Mouse (Mus musculus) ES-E14 (cell line): ENCODE data around the gene Lcn4. TPM values are rescaled to one million over a fixed set of nuclear protein-coding genes. Genes with fewer than 3 reads are reported as not detected.

Source experiments
- DNase-seq: peaks from one replicate; pipeline ENCODE4 v3.0.0-alpha.2; 2013; ENCODE audit warnings: low read depth, low spot score
- H3K27ac ChIP-seq: 2 replicates; pipeline ENCODE4 v1.5.1; 2012; ENCODE audit warnings: low read depth, mild to moderate bottlenecking, low read length, moderate library complexity, mixed read lengths; ENCODE audit not compliant: poor library complexity, insufficient read depth, severe bottlenecking
- H3K36me3 ChIP-seq: 2 replicates; pipeline ENCODE4 v1.6.1; 2012; ENCODE audit warnings: mild to moderate bottlenecking, low read length, moderate library complexity, mixed read lengths; ENCODE audit not compliant: control insufficient read depth, poor library complexity, insufficient read depth, severe bottlenecking
- H3K4me1 ChIP-seq, 2 experiments: fragments of 150-350 bp in 1 of 2; sonication (generic) in 1 of 2; 2 replicates each; pipeline ENCODE4 v1.6.1; 2012; ENCODE audit warnings: low read length in 2 of 2, mild to moderate bottlenecking in 1 of 2, mixed read lengths in 1 of 2; ENCODE audit not compliant: control insufficient read depth in 2 of 2, insufficient read depth in 2 of 2, poor library complexity in 1 of 2
- H3K4me3 ChIP-seq, 2 experiments: fragments of 150-350 bp in 1 of 2; sonication (generic) in 1 of 2; 2 replicates each; pipeline ENCODE4 v1.5.1; 2012; ENCODE audit warnings: low read length in 2 of 2, low read depth in 1 of 2, mild to moderate bottlenecking in 1 of 2, mixed read lengths in 1 of 2; ENCODE audit not compliant: insufficient read depth in 1 of 2, poor library complexity in 1 of 2, severe bottlenecking in 1 of 2
- H3K9ac ChIP-seq: 2 replicates; pipeline ENCODE4 v1.6.1; 2012; ENCODE audit warnings: low read depth, mild to moderate bottlenecking, low read length, mixed read lengths; ENCODE audit not compliant: poor library complexity, insufficient read depth, severe bottlenecking
- H3K9me3 ChIP-seq: fragments of 150-350 bp; sonication (generic); 2 replicates; pipeline ENCODE4 v1.6.1; 2012; ENCODE audit warnings: low read depth, mild to moderate bottlenecking, low read length; ENCODE audit not compliant: control insufficient read depth, insufficient read depth
- CHD2 ChIP-seq: IDR thresholded peaks from 2 replicates; pipeline ENCODE4 v1.6.1; 2014; ENCODE audit warnings: mild to moderate bottlenecking, low read depth, low read length, inconsistent platforms
- HCFC1 ChIP-seq: IDR thresholded peaks from 2 replicates; pipeline ENCODE4 v1.6.1; 2012; ENCODE audit warnings: low read length, inconsistent platforms, borderline replicate concordance; ENCODE audit not compliant: insufficient read depth
- MAFK ChIP-seq: IDR thresholded peaks from 2 replicates; pipeline ENCODE4 v1.6.1; 2014; ENCODE audit warnings: mild to moderate bottlenecking, low read depth, low read length, inconsistent platforms; ENCODE audit not compliant: insufficient read depth
- ZC3H11A ChIP-seq: IDR thresholded peaks from 2 replicates; pipeline ENCODE4 v1.6.1; 2012; ENCODE audit warnings: low read depth, mild to moderate bottlenecking, inconsistent platforms, low read length, borderline replicate concordance
- ZNF384 ChIP-seq: IDR thresholded peaks from 2 replicates; pipeline ENCODE4 v1.6.1; 2012; ENCODE audit warnings: low read depth, low read length, inconsistent platforms
- in situ Hi-C, 2 experiments: fragments of 600-800 bp; cut with MboI; formaldehyde crosslinking; loops; one replicate each; pipeline ENCODE4 v1.15.1; 2025; ENCODE audit warnings: low sequenced_read_pairs in 2 of 2, inconsistent platforms in 1 of 2; ENCODE audit not compliant: unreplicated experiment in 2 of 2
- total RNA-seq: library from RNA; depleted of rRNA; stranded (reverse); fragments of 300-350 nt; gene quantifications from 2 replicates; pipeline ENCODE4 v1.2.3, GENCODE M21; 2012

Gene Lcn4
- total RNA-seq, 1 experiment = not detected

DNA sequence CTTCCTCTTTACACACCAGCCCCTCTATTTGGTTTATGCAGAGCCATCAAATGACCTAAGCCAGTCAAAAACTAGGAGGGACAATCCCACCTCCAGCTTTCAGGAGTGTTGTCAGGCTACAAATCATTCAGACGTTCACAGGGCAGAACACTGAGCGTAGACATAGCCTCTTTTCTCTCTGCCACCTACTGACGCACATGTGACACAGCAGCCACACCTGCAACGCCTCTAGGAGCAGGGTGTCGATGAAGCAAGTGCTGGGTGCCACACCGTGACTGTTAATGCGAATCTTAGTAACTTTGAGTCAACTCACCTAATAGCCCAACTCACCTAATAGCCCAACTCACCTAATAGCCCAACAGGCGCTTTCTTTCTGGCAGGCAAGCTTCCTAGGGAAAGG is 32.0 kb downstream of the Lcn4 start:
- in situ Hi-C loops = no loop called here
- Histone ChIP-seq H3K9ac (peak overlapping the region; percentile 99), H3K9me3 (no peaks in the 10 kb centered on the region), H3K27ac (peak overlapping the region; percentile 73; the same call in 1 of the 2 replicates), H3K36me3 (peaks cover 47% of the 10 kb centered on the region), H3K4me3 (peak overlapping the region; percentile 86 to 89), H3K4me1 (peaks cover 1 to 18% of the 10 kb centered on the region in 2 experiments; a peak in 1 of 4 replicates)
- TF ChIP-seq MAFK (no peak), HCFC1 (no peak; the same call in 1 of the 2 replicates), ZNF384 (no peak), CHD2 (no peak), ZC3H11A (no peak)
- no peak for DNase-seq

DNA sequence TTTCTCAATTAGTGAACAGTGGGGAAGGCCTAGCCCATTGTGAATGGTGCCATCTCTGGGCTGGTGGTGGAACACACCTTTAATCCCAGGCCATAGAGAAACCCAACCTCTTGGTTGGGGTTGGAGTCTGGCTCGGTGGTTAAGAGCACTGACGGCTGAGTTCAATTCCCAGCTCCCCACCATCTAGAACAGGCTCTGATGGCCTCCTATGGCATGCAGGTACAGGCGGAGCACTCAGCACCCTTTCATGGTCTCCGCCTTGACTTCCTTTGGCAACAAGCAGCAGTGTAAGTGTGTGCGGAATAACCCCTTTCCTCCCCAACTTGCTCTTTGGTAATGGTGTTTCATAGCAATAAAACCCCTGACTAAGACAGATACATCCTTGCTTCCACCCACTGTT is 32.5 kb downstream of the Lcn4 start:
- Histone ChIP-seq H3K9ac (peak overlapping the region; percentile 99), H3K27ac (peak overlapping the region; percentile 73; the same call in 1 of the 2 replicates), H3K4me1 (peaks cover 0 to 15% of the 10 kb centered on the region in 2 experiments; a peak in 1 of 4 replicates), H3K9me3 (no peaks in the 10 kb centered on the region), H3K36me3 (peaks cover 49% of the 10 kb centered on the region), H3K4me3 (peak overlapping the region; percentile 86 to 89)
- no peak for TF ChIP-seq ZC3H11A
- no peak for DNase-seq
- in situ Hi-C loops = no loop called here

DNA sequence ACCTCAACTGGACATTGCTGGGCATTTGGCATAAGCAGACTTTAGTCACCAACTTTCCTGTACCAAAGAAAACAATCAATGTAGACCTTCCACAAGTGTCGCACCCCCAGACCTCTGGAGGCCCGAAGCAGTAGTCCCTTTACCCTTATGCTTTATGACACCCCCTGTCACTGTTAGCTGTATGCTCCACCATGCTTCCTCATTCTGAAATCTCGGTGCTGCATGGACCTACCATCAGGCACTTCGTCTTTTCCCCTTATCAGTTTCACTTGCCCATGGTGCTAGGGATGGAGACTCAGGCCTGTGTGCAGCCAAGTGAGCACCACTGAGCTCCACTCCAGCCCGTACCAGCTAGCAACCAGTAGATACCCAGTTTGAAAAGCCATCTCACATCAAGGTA is 33.0 kb downstream of the Lcn4 start:
- DNase-seq = no peak
- TF ChIP-seq HCFC1 = no peak
- in situ Hi-C loops = no loop called here
- H3K9me3 ChIP-seq = no peaks in the 10 kb centered on the region
- H3K36me3 ChIP-seq = peaks cover 49% of the 10 kb centered on the region
- peaks cover 0 to 14% of the 10 kb centered on the region in 2 experiments; a peak in 1 of 4 replicates for H3K4me1 ChIP-seq
- H3K4me3 ChIP-seq = peak overlapping the region; percentile 86 to 89; a peak in 3 of 4 replicates
- H3K27ac ChIP-seq = peak overlapping the region; percentile 73
- H3K9ac ChIP-seq = peak overlapping the region; percentile 99

DNA sequence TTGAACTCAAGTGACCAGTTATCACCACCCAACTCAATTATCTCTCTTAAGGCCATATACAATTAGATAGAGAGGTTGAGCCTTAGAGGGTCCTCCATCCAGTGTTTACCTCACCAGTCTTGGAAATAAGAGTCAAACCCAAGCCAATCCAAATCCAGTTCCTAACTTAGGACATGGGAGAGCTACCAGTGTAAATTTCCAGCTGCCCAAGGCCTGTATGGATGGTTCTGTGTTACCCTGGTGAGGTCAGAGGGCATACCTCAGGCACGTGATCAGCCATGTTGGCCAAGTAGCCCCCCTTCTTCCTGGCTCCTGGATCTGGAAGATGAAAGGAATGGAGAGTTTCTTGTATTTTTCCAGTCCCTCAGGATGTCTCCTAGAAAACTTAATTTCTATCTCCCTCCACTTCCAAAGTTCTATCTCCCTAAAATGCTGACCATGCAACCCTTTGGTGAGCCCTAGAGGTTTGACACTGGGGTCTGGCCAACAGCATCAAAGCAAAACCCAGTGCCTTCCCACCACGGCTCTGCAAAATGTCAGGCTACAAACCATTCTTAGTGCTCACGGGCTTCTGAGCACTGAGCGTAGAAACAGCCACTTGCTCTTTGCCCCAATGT is 33.7 kb downstream of the Lcn4 start:
- TF ChIP-seq CHD2 (no peak), ZC3H11A (no peak), ZNF384 (no peak), MAFK (peak; percentile 69)
- H3K9ac ChIP-seq = peak overlapping the region; percentile 99
- peak overlapping the region; percentile 41 for H3K27ac ChIP-seq
- peaks cover 49% of the 10 kb centered on the region for H3K36me3 ChIP-seq
- DNase-seq = no peak
- H3K9me3 ChIP-seq = no peaks in the 10 kb centered on the region
- peaks cover 0 to 14% of the 10 kb centered on the region in 2 experiments; a peak in 1 of 4 replicates for H3K4me1 ChIP-seq
- H3K4me3 ChIP-seq = peak overlapping the region in 1 of 2 experiments; percentile 86; a peak in 2 of 4 replicates
- in situ Hi-C loops = no loop called here

DNA sequence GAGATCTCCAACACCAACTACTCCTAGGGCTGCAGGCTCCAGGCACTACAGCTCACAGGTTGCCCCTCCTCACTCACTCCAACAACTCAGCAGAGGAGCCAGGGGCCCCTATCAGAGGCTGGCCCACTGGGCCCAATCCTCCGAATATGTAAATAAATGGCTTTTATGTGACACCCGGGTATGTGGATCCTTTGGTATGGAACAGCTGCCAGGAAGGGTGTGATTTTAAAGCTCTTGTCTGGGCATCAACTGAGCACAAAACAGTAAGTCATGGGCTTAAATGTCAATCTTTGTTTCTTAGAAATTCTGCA is 34.8 kb downstream of the Lcn4 start:
- peaks cover 49% of the 10 kb centered on the region for H3K36me3 ChIP-seq
- H3K4me3 ChIP-seq = no peak overlapping the region
- DNase-seq = no peak
- TF ChIP-seq MAFK (no peak), ZNF384 (no peak), HCFC1 (no peak), ZC3H11A (no peak), CHD2 (no peak)
- H3K27ac ChIP-seq = peak overlapping the region; percentile 42; the same call in 1 of the 2 replicates
- H3K9me3 ChIP-seq = no peaks in the 10 kb centered on the region
- in situ Hi-C loops = no loop called here
- H3K4me1 ChIP-seq = peaks cover 0 to 14% of the 10 kb centered on the region in 2 experiments; a peak in 1 of 4 replicates
- H3K9ac ChIP-seq = peak overlapping the region; percentile 6; the same call in 1 of the 2 replicates
